Mouse (Mus musculus) liver, adult 2 months (tissue): ENCODE measurements around the gene Ngdn.

Experiments
- CTCF ChIP-seq: fragments of 200-500 bp; IDR thresholded peaks from 2 replicates; pipeline ENCODE4 v1.5.1; 2011; ENCODE audit warnings: low read depth, low read length, control low read depth
- POLR2A ChIP-seq: fragments of 200-500 bp; IDR thresholded peaks from 2 replicates; pipeline ENCODE4 v1.6.1; 2011; ENCODE audit warnings: low read length, control low read depth; ENCODE audit not compliant: insufficient read depth; ENCODE audit errors: extremely low read depth

DNA sequence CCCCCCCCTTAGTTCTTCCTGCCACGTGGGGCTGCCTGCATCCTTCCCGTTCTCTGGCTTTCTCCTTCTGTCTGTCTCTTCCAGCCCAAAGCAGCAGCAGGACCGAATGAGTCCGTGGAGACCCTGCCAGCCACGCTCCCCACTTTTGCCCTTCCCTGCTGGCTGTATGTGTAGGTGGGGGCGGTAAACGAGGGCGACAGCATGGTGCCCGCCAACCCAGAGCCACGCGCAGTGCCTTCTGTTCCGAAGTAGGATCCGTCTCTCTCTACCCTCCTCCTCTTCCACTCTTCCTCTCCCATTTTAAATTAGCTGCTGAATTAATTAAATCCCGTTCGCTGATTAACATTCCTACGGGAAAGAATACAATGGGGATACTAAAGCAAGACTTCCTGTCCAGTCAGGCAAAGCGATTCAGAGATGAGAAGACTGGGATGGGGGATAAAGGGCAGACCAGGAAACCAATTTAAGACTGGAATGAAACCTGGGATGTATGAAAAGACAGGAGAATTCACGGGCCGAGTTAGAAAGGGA lies 17.5 kb downstream of the Ngdn start:
- TF ChIP-seq CTCF (no peak), POLR2A (no peak)
